Mouse (Mus musculus): ENCODE measurements around the gene Mafk. TPM values are rescaled to one million over a fixed set of nuclear protein-coding genes. Genes with fewer than 3 reads are reported as not detected.
"Not testable (repeated sequence)": the region's sequence is repeated elsewhere in the genome, so short reads cannot be mapped to it uniquely, and the experiment has no call there.

Gene Mafk
- total RNA-seq (2021) = 1 to 10 TPM; 6.8 TPM

DNA sequence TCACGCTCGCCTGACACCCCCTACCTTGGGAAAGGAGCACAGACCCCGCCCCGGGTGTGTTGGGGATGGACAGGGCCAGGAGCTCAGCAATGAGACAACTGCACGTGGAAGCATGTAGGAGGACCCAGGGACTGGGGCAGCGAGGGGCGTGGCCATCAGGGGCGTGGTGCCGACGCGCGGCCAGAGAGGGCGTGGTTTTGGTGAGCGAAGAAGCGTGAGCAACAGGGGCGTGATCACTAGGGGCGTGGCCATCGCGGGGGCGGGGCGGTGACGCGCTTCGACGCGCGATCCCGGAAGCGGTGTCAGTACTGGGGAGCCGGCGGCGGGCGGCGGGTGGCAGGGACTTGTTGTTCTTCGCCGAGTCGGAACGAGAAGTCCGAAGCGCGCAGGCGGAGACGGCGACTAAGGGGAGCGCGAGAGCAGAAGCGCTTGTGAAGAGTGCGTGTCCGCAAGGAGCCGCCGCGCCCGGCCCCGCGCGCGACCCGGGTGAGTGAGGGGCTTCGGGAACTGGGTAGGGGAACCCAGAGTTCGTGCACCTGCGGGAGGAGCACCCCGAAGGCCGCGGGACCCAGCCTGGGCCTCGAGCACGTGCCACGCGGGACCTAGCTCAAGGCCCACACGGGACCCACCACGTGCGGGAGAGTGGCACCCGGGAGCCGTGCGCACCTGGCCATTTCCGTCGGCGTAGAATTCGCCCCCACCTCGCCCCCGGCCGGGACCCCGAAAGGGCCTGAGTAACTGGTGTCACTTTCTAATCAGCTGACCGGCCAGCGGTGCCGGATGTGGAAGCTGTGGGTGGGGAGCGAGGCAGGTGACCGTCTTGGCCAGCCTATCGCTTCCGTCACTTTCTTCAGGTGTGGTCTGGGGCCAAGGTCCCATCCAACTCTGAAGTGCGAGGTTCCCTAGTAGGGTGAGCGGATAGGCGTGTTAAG, at the start of gene Mafk:
TSS of gene Mafk (plus strand) at position 287 of the 932 bp plus-strand sequence.
- intact Hi-C loops (cut with DNase I) = no loop called here
- DNase-seq (ENCODE audit: low spot score in 2 of 2) = peak; percentile 90 to 94

DNA sequence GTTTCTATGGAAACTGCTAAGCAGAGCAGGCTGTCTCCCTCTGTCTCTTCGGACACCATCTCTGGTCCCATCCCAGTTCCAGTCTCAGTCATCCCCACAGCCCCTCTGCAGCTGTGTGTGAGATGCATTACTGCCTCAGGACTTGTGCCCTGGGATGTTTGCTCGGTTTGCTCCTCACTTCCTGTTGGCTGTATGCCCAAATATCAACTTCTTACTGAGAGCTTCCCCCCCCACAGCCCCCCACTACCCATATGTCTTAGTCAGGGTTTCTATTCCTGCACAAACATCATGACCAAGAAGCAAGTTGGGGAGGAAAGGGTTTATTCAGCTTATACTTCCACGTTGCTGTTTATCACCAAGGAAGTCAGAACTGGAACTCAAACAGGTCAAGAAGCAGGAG, 48.7 kb upstream of the Mafk start:
- intact Hi-C loops (cut with DNase I) = not testable (repeated sequence)

GRCm38 (mm10) chr5:139745771-139746170, 45.5 kb upstream of the Mafk start:
- intact Hi-C loops (cut with DNase I) = no loop called here
- DNase-seq (ENCODE audit: low spot score in 2 of 2) = peak in 1 of 2 experiments; percentile 42

More for the DNA sequence above, 48.7 kb upstream of the Mafk start:
- not testable (repeated sequence) for DNase-seq (ENCODE audit: low spot score in 2 of 2)

- no peak for DNase-seq (ENCODE audit: low spot score in 2 of 2)
- intact Hi-C loops (cut with DNase I) = loop anchor here (1.0 to 10.0 kb wide), 2 partner anchors 32 to 405 kb away; no protein-coding TSS in a partner anchor
Observed at GRCm38 (mm10) chr5:139749413-139750125, 41.7 kb upstream of the Mafk start.

- peak in 1 of 2 experiments; percentile 52 for DNase-seq (ENCODE audit: low spot score in 2 of 2)
- intact Hi-C loops (cut with DNase I) = loop anchor here (1.0 to 10.0 kb wide), 2 partner anchors 33 to 406 kb away; no protein-coding TSS in a partner anchor
Observed at GRCm38 (mm10) chr5:139750535-139750934, 40.8 kb upstream of the Mafk start.

DNA sequence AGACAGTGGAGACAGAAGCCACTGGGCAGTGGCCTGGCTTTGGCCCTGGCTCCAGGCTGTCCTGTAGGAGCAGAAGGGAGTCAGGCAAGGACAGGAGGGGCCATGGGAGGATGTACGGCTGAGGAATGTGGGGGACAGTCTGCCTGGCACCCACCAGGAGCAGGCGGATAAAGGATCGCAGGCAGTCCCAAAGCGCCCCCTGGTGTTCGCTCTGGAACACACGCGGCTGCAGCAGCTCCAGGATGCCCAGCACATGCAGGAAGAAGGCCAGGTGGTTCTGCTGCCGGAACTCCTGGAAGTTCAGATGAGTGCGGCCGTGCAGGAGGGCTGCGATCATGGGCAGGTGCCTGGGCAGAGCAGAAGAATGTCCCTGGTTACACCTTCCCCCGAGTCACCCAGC, 36.6 kb upstream of the Mafk start:
- intact Hi-C loops (cut with DNase I) = loop anchor here (10.0 kb wide), 1 partner anchor 410 kb away; no protein-coding TSS in a partner anchor
- peak; percentile 58 to 65 for DNase-seq (ENCODE audit: low spot score in 2 of 2)

DNA sequence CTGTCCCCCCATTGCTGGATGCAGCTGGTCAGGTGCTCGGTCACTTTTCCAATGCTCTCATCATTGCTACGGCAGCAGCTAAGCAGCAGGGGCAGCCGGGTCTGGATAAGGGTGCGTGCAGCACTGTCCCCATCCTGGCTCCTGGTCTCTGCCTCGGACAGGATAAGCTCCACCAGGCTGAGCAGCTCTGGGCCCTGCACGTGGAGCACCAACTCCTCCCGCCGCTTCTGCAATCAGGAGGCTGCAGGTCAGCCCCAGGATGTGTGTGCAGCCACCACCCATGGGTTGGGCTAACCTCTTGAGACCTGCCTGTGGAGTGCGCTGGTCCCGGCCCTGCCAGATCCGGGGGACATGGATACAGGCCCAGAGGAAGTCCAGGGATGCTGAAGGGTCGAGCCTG, 35.2 kb upstream of the Mafk start:
- DNase-seq (ENCODE audit: low spot score in 2 of 2) = no peak
- intact Hi-C loops (cut with DNase I) = loop anchor here (10.0 kb wide), 1 partner anchor 411 kb away; no protein-coding TSS in a partner anchor

GRCm38 (mm10) chr5:139756586-139756985, 34.7 kb upstream of the Mafk start:
- no peak for DNase-seq (ENCODE audit: low spot score in 2 of 2)
- intact Hi-C loops (cut with DNase I) = loop anchor here (10.0 kb wide), 1 partner anchor 412 kb away; no protein-coding TSS in a partner anchor

DNA sequence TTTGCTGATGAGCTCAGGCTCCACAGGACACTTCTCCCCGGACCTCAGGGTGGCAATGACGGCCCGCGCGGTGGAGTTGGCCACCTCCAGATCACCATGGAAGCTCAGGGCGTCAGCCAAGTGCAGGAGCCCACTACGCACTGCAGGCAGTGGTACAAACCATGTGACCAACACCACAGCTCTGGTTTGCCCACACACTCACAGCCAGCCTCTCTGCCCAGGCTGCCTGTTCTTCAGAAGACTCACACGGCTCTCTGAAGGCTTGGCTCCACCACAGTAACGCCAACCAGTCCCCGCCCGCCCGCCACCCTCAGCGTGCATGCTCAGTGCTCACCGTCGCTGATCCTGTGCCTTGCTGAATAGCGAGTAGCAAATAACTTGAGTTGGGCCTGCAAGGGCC, 33.2 kb upstream of the Mafk start:
- intact Hi-C loops (cut with DNase I) = loop anchor here (10.0 kb wide), 1 partner anchor 413 kb away; no protein-coding TSS in a partner anchor
- DNase-seq (ENCODE audit: low spot score in 2 of 2) = peak; percentile 53 to 92

DNA sequence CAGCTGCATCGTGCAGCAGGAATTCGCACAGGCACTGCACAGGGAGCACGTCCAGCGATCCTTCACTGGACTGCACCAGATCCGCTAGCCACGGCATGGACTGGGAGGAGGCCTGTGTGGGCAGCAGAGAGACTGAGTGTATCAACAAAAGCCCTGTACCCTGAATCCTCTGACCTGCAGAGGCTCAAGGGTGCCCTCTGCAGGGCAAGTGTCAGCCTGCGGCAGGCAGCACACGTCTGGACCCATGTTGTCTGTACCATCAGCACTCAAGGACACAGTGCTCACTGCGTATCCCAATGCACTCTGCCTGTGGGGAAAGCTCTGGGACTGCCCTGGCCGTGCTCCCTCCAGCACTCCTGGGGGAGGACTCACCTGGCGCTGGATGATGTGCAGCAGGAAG, 27.0 kb upstream of the Mafk start:
- intact Hi-C loops (cut with DNase I) = no loop called here

GRCm38 (mm10) chr5:139768216-139768615, 23.1 kb upstream of the Mafk start:
- intact Hi-C loops (cut with DNase I) = no loop called here

More for the DNA sequence above, 27.0 kb upstream of the Mafk start:
- DNase-seq (ENCODE audit: low spot score in 2 of 2) = no peak

DNA sequence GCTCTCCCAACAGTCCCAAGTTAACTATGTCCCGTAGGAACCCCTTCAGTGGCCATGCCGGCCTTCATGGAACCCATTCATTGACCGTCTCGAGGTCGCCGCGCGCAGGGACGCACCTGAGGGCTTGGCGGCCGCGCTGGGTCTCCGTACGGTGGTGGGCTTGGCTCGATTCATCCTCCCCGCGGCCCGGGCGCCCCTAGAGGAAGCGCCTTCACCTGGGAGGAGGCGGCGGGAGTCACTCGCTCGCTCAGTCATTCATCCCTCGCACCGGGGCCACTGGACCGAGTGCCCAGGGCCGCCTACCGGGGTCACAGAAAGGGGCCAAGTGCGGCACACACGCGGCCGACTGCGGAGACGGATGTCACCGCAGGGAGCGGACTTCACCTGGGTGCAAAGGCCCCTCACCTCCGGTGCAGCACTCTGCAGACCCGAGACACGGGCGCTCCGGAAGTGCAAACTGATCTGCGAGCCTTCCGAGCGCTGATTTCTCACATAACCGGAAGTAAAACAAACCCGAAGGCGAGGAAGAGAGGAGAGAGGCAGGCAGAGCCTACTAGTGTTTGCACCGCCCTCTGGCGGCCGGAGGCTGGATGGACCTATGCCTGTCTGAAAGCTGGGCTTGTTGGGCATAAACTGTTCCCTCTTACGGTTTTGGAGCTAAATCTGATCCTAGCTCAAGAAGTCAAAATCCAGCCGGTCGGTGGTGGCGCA, 15.9 kb upstream of the Mafk start, which contains the start of gene Ints1:
TSS of gene Ints1 (minus strand) at position 459 of the 711 bp plus-strand sequence.
- intact Hi-C loops (cut with DNase I) = loop anchor here (5.0 kb wide), 1 partner anchor 42 kb away; the partner anchor contains the start of gene Tmem184a
- peak; percentile 95 to 98 for DNase-seq (ENCODE audit: low spot score in 2 of 2)

More at GRCm38 (mm10) chr5:139768216-139768615, 23.1 kb upstream of the Mafk start:
- DNase-seq (ENCODE audit: low spot score in 2 of 2) = no peak

- intact Hi-C loops (cut with DNase I) = loop anchor here (5.0 kb wide), 1 partner anchor 40 kb away; the partner anchor contains the start of gene Tmem184a
- no peak for DNase-seq (ENCODE audit: low spot score in 2 of 2)
Observed at GRCm38 (mm10) chr5:139776966-139777365, 14.3 kb upstream of the Mafk start.

GRCm38 (mm10) chr5:139781406-139781805, 9.9 kb upstream of the Mafk start:
- intact Hi-C loops (cut with DNase I) = no loop called here
- no peak for DNase-seq (ENCODE audit: low spot score in 2 of 2)

- no peak for DNase-seq (ENCODE audit: low spot score in 2 of 2)
- intact Hi-C loops (cut with DNase I) = no loop called here
Observed at GRCm38 (mm10) chr5:139789466-139789865, 1.8 kb upstream of the Mafk start.

DNA sequence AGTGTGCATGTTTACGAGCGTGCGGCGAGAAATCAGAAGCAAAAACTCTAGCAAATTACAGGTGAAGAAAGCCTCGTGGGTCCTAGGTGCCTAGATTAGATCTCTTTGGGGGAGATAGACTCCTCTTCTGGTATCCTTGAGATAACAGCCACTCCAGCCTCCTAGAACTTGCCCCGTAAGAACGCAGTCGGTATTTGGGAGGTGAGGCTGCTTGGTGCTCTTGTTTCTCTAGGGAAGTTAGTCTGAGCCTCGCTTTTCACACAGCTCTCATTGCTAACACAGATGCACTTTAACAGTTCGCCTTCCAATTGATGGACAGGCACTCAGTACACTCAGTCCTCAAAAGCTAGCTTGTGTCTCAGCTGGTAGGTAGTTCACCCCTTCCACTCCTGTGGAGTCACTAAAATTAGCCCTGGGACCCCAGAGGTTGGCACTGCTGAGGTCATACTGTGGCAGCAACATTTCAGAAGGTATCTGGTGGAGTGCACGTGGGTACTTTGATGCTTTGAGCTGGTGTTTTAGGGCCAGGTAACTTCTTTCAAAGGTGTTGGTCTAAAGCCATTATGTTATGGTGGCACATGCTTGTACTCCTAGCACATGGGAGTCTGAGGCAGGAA, 954 bp downstream of the Mafk start:
- intact Hi-C loops (cut with DNase I) = no loop called here
- DNase-seq (ENCODE audit: low spot score in 2 of 2) = no peak

DNA sequence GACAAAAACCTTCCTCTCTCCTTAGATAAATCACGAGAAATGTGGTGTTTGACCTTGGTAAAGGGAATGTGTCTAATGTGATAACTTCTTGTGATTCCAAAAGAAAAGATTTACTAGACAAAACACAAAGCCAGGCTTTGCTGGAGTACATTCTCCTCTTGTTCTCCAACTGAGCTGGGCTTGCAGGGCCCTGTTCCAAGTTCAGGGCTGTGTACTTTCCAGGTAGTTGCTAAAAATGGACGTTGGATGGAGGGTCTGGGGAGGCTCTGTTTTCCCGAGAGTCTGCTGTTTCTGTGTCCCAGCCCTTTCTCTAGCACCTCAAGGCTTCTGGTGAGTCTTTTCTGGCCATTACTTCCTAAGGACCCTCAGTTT, 1.6 kb downstream of the Mafk start:
- intact Hi-C loops (cut with DNase I) = no loop called here
- DNase-seq (ENCODE audit: low spot score in 2 of 2) = no peak

DNA sequence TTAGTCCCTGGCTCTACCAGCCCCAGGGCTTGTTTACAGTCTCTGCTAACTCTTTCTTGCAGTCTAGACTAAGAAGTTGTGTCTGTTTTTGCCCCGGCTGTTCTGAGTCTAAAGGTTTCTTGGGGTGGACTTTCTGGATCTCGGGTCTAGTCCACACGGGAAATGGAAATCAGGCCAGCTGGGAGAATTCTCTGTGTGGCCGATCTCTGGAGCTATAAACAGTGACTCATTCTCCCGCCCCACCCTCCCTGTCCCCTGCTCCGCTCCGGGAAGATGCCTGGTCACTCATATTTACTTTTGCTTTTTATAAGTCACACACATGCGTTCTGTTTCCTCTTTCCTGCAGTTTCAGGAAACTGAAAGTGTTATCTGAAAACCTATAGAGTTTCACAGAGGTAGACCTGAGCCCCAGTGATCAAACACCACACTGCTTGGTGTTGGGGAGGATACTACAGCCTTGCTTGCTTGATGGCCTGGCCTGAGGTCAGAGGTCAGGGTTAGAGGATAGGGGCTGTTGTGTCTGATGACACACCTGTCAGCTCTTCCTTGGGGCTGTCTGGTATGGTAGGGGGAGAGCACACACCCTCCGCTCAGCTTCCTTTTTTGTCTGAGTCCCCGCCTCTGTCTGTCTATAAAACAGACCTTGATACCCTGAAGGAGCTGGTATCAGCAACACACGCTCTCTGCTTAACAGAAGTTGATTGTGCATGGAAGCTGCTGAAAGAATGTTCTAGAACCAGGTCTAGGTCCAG, 2.2 kb downstream of the Mafk start:
- intact Hi-C loops (cut with DNase I) = no loop called here
- DNase-seq (ENCODE audit: low spot score in 2 of 2) = no peak

Measured in left cerebral cortex, postnatal 25 days (tissue).